Mouse (Mus musculus): Measurements from ENCODE around the gene Ngef. TPM values are rescaled to one million over a fixed set of nuclear protein-coding genes. Genes with fewer than 3 reads are reported as not detected.
A peak's percentile ranks its signal among the peaks of the same experiment; 100 is the strongest.

The Ngef gene
- 0.32 and 0.99 TPM in 2 replicates for polyA plus RNA-seq (2015; fragmentation: Nextera tagmentation; extraction: Ambion mirVana)

GRCm38 (mm10) chr1:87573800-87574215 is at the start of gene Ngef:
Gene Ngef (minus strand): TSS chr1:87573870.
- ATAC-seq (replicated peaks; ENCODE audit: extremely low read depth, insufficient read depth, low FRiP score), result no peak
- Histone ChIP-seq H3K27ac (ENCODE audit: low read length) (no peak within 1 kb of the TSS), H3K27me3 (ENCODE audit: control insufficient read depth, insufficient read depth, low read length) (no peaks in the 10 kb centered on the region), H3K4me1 (ENCODE audit: control insufficient read depth, insufficient read depth, low read length) (no peaks in the 10 kb centered on the region), H3K9ac (ENCODE audit: low read length) (no peak within 1 kb of the TSS), H3K4me2 (ENCODE audit: low read depth, low read length) (no peak within 1 kb of the TSS), H3K36me3 (ENCODE audit: control insufficient read depth, insufficient read depth) (no peaks in the 10 kb centered on the region), H3K4me3 (ENCODE audit: low read length) (no peak within 1 kb of the TSS), H3K9me3 (replicated peaks; ENCODE audit: control insufficient read depth, low read length) (no peaks in the 10 kb centered on the region)
- WGBS, result 71% methylated on average over 6 of the region's 6 CpGs

- H3K27ac ChIP-seq (ENCODE audit: low read length), result no peak overlapping the region
- no peak for ATAC-seq (replicated peaks; ENCODE audit: extremely low read depth, insufficient read depth, low FRiP score)
- peak overlapping the region; percentile 9; the same call in 1 of the 2 replicates for H3K4me3 ChIP-seq (ENCODE audit: low read length)
- H3K9me3 ChIP-seq (replicated peaks; ENCODE audit: control insufficient read depth, low read length), result no peaks in the 10 kb centered on the region
- H3K9ac ChIP-seq (ENCODE audit: low read length), result no peak overlapping the region
- peaks cover 6% of the 10 kb centered on the region; the same call in 1 of the 2 replicates for H3K4me1 ChIP-seq (ENCODE audit: control insufficient read depth, insufficient read depth, low read length)
- peak overlapping the region; percentile 58 for H3K4me2 ChIP-seq (ENCODE audit: low read depth, low read length)
- no peaks in the 10 kb centered on the region for H3K27me3 ChIP-seq (ENCODE audit: control insufficient read depth, insufficient read depth, low read length)
- H3K36me3 ChIP-seq (ENCODE audit: control insufficient read depth, insufficient read depth), result no peaks in the 10 kb centered on the region
- WGBS, result 65% methylated on average over 3 of the region's 3 CpGs
Measured at GRCm38 (mm10) chr1:87621858-87622279, 48.2 kb upstream of the Ngef start.

- no peak for ATAC-seq (replicated peaks; ENCODE audit: extremely low read depth, insufficient read depth, low FRiP score)
- Histone ChIP-seq H3K4me2 (ENCODE audit: low read depth, low read length) (peak overlapping the region; percentile 58), H3K27me3 (ENCODE audit: control insufficient read depth, insufficient read depth, low read length) (no peaks in the 10 kb centered on the region), H3K27ac (ENCODE audit: low read length) (peak overlapping the region; percentile 74; the same call in 1 of the 2 replicates), H3K36me3 (ENCODE audit: control insufficient read depth, insufficient read depth) (no peaks in the 10 kb centered on the region), H3K9me3 (replicated peaks; ENCODE audit: control insufficient read depth, low read length) (no peaks in the 10 kb centered on the region), H3K9ac (ENCODE audit: low read length) (no peak overlapping the region), H3K4me3 (ENCODE audit: low read length) (peak overlapping the region; percentile 48), H3K4me1 (ENCODE audit: control insufficient read depth, insufficient read depth, low read length) (peaks cover 2% of the 10 kb centered on the region; the same call in 1 of the 2 replicates)
- 71% methylated on average over 9 of the region's 9 CpGs for WGBS
Measured at GRCm38 (mm10) chr1:87621146-87621857, 47.6 kb upstream of the Ngef start.

- Histone ChIP-seq H3K27ac (ENCODE audit: low read length) (peak overlapping the region; percentile 74), H3K4me1 (ENCODE audit: control insufficient read depth, insufficient read depth, low read length) (peaks cover 2% of the 10 kb centered on the region; the same call in 1 of the 2 replicates), H3K27me3 (ENCODE audit: control insufficient read depth, insufficient read depth, low read length) (no peaks in the 10 kb centered on the region), H3K9me3 (replicated peaks; ENCODE audit: control insufficient read depth, low read length) (no peaks in the 10 kb centered on the region), H3K9ac (ENCODE audit: low read length) (peak overlapping the region; percentile 62), H3K4me3 (ENCODE audit: low read length) (peak overlapping the region; percentile 48), H3K4me2 (ENCODE audit: low read depth, low read length) (peak overlapping the region; percentile 58), H3K36me3 (ENCODE audit: control insufficient read depth, insufficient read depth) (no peaks in the 10 kb centered on the region)
- 0 out of 2 replicates have a peak, but pooled peaks have one; percentile 23 for ATAC-seq (replicated peaks; ENCODE audit: extremely low read depth, insufficient read depth, low FRiP score)
- 61% methylated on average over 6 of the region's 6 CpGs for WGBS
Measured at GRCm38 (mm10) chr1:87620693-87621092, 47.0 kb upstream of the Ngef start.

- peak within 1 kb of the TSS; percentile 62 for H3K9ac ChIP-seq (ENCODE audit: low read length)
- peak; percentile 51; the same call in 1 of the 2 replicates for ATAC-seq (replicated peaks; ENCODE audit: extremely low read depth, insufficient read depth, low FRiP score)
- H3K4me1 ChIP-seq (ENCODE audit: control insufficient read depth, insufficient read depth, low read length), result peaks cover 2% of the 10 kb centered on the region; the same call in 1 of the 2 replicates
- 70% methylated on average over 12 of the region's 12 CpGs for WGBS
- H3K4me3 ChIP-seq (ENCODE audit: low read length), result peak within 1 kb of the TSS; percentile 48
- H3K27ac ChIP-seq (ENCODE audit: low read length), result peak within 1 kb of the TSS; percentile 74
- H3K9me3 ChIP-seq (replicated peaks; ENCODE audit: control insufficient read depth, low read length), result no peaks in the 10 kb centered on the region
- H3K36me3 ChIP-seq (ENCODE audit: control insufficient read depth, insufficient read depth), result no peaks in the 10 kb centered on the region
- H3K27me3 ChIP-seq (ENCODE audit: control insufficient read depth, insufficient read depth, low read length), result no peaks in the 10 kb centered on the region
- H3K4me2 ChIP-seq (ENCODE audit: low read depth, low read length), result peak within 1 kb of the TSS; percentile 58
Measured at GRCm38 (mm10) chr1:87620211-87620668, 46.6 kb upstream of the Ngef start, which contains the start of gene Inpp5d. Gene Inpp5d (plus strand): TSS chr1:87620312.

GRCm38 (mm10) chr1:87614576-87615295 is 41.1 kb upstream of the Ngef start:
- Histone ChIP-seq H3K4me3 (ENCODE audit: low read length) (no peak overlapping the region), H3K27ac (ENCODE audit: low read length) (no peak overlapping the region), H3K4me1 (ENCODE audit: control insufficient read depth, insufficient read depth, low read length) (no peaks in the 10 kb centered on the region), H3K4me2 (ENCODE audit: low read depth, low read length) (no peak overlapping the region), H3K27me3 (ENCODE audit: control insufficient read depth, insufficient read depth, low read length) (no peaks in the 10 kb centered on the region), H3K9ac (ENCODE audit: low read length) (no peak overlapping the region), H3K36me3 (ENCODE audit: control insufficient read depth, insufficient read depth) (no peaks in the 10 kb centered on the region), H3K9me3 (replicated peaks; ENCODE audit: control insufficient read depth, low read length) (no peaks in the 10 kb centered on the region)
- 90% methylated on average over 2 of the region's 2 CpGs for WGBS
- no peak for ATAC-seq (replicated peaks; ENCODE audit: extremely low read depth, insufficient read depth, low FRiP score)

- H3K4me1 ChIP-seq (ENCODE audit: control insufficient read depth, insufficient read depth, low read length), result no peaks in the 10 kb centered on the region
- 37% methylated on average over 7 of the region's 7 CpGs for WGBS
- H3K4me2 ChIP-seq (ENCODE audit: low read depth, low read length), result no peak overlapping the region
- H3K36me3 ChIP-seq (ENCODE audit: control insufficient read depth, insufficient read depth), result no peaks in the 10 kb centered on the region
- H3K9me3 ChIP-seq (replicated peaks; ENCODE audit: control insufficient read depth, low read length), result no peaks in the 10 kb centered on the region
- no peak overlapping the region for H3K4me3 ChIP-seq (ENCODE audit: low read length)
- no peak for ATAC-seq (replicated peaks; ENCODE audit: extremely low read depth, insufficient read depth, low FRiP score)
- peaks cover 2% of the 10 kb centered on the region; the same call in 1 of the 2 replicates for H3K27me3 ChIP-seq (ENCODE audit: control insufficient read depth, insufficient read depth, low read length)
- H3K27ac ChIP-seq (ENCODE audit: low read length), result no peak overlapping the region
- no peak overlapping the region for H3K9ac ChIP-seq (ENCODE audit: low read length)
Measured at GRCm38 (mm10) chr1:87608416-87609046, 34.9 kb upstream of the Ngef start.

- H3K4me1 ChIP-seq (ENCODE audit: control insufficient read depth, insufficient read depth, low read length), result no peaks in the 10 kb centered on the region
- WGBS, result 68% methylated on average over 21 of the region's 21 CpGs
- peaks cover 2% of the 10 kb centered on the region; the same call in 1 of the 2 replicates for H3K27me3 ChIP-seq (ENCODE audit: control insufficient read depth, insufficient read depth, low read length)
- H3K4me3 ChIP-seq (ENCODE audit: low read length), result no peak overlapping the region
- no peak overlapping the region for H3K9ac ChIP-seq (ENCODE audit: low read length)
- ATAC-seq (replicated peaks; ENCODE audit: extremely low read depth, insufficient read depth, low FRiP score), result peak; percentile 41; the same call in 1 of the 2 replicates
- no peaks in the 10 kb centered on the region for H3K9me3 ChIP-seq (replicated peaks; ENCODE audit: control insufficient read depth, low read length)
- no peak overlapping the region for H3K27ac ChIP-seq (ENCODE audit: low read length)
- no peaks in the 10 kb centered on the region for H3K36me3 ChIP-seq (ENCODE audit: control insufficient read depth, insufficient read depth)
- no peak overlapping the region for H3K4me2 ChIP-seq (ENCODE audit: low read depth, low read length)
Measured at GRCm38 (mm10) chr1:87607385-87608091, 33.9 kb upstream of the Ngef start.
